Mouse (Mus musculus) adrenal gland, postnatal 4 days (tissue): Measurements from ENCODE around the gene Odf3. TPM values are rescaled to one million over a fixed set of nuclear protein-coding genes. Genes with fewer than 3 reads are reported as not detected.
A peak's percentile ranks its signal among the peaks of the same experiment; 100 is the strongest.

Experiments
- DNase-seq, 2 experiments: peaks; one replicate each; pipeline ENCODE4 v3.0.0; 2021 to 2022; ENCODE audit warnings: low spot score in 2 of 2, mixed read lengths in 2 of 2
- long read RNA-seq, 2 experiments: library from polyadenylated mRNA; stranded (forward); transcript quantifications; one replicate each; pipeline ENCODE4 v2.0.0; 2021
- total RNA-seq, 2 experiments: library from RNA; stranded (reverse); gene quantifications; 2 replicates each; pipeline ENCODE4 v1.2.3; 2021

The Odf3 gene
- under 1 TPM; 0.40 to 0.76 TPM for total RNA-seq
- long read RNA-seq, experiment 1, partial matches to known transcripts, result 0 of 1 reads
- long read RNA-seq, experiment 1, other reads (novel, unspliced or antisense), result 1 of 1 reads
- long read RNA-seq, experiment 2, result 0 reads

DNA sequence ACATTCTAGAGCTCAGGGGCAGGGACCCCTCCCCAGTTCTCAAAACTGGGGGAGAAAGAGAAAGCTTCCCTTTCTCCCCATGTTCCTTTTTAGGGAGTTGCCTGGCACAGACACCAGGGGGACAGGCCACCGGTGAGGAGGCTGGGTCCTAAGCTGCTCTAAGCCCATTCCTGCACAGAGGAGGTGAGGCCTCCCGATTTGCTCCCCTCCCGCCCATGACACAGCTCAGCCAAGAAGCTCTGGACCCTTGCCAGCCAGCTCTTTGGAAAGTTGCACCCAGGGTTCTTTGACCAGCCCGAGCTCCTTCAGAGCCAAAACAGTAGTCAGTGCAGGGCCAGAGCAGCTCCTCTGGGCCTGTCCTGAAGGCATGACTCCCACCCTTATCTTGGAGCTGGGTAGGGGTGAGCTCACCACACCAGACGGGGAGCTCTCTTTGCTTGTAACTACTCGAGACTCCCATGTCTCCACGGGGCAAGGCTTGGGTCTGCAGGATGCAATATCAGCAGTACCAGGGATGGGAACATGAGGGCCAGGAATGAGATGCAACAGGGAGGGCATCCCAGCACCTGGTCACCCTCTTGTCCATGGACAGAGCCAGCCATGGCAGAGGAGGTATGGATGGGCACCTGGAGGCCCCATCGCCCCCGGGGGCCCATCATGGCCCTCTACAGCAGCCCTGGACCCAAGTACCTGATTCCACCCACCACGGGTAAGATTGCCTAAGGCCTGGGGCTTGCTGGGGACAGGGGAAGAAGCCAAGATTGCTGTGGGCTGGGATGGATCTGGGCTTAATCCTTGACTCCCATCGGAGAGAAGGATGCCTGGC lies at the start of gene Odf3:
Gene Odf3 (plus strand): TSS at position 51 of the 826 bp plus-strand sequence.
- DNase-seq, result peak in 1 of 2 experiments; percentile 62

DNA sequence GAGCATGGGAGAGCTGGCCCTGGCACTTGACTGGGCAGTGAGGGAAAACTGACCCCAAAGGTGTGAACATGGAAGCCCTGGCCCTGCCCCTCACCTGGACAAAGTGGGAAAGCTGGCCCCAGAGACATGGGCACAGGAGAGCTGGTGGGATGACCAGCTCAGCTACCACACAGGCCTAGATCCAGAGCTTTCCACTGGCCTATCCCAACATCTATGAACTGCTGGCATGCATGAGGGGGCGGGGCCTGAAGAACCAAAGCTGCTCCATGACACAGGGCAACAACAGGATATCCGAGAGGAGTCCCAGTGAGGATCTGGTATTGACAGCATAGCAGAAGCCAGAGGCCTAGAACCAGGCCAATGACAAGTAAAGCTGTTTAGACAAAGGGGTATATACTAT lies 49.4 kb upstream of the Odf3 start:
- no peak for DNase-seq

DNA sequence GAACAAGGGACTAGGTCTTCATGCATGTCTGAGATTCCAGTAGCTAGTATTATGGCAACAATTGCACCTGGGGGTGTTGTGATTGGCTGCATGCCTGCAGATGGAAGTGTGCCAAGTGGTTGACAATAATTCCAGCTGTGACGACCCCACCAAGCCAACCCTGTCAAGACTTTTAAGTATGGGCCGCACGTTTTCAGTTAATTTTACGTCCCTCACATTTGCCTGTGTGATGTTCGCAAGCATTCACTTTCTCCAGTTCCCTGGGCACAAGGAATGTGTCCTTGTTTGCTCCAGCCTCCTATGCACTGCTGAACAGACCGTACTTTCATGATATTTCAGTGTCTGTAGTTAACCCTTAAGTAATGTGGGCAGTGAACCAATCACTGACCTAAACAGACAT lies 45.0 kb upstream of the Odf3 start:
- DNase-seq, result no peak

DNA sequence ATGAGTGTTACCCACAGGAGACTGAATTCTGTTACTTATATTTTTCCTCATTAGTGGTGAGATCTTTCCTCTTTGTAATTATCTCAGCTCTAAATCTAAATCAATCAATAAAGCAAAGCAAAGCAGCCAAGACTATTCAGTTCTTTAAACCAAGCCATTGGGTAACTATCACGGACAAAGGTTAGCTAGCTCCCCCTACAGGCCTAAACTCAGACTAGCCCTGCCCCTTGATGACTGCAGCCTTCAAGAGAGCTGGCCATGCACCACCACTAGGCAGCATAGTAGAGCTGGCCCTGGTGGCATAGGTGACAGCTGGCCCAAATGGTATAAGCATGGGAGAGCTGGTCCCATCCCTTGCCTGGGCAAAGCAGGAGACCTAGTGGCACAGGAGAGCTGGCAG lies 41.9 kb upstream of the Odf3 start:
- peak in 1 of 2 experiments; percentile 22 for DNase-seq

DNA sequence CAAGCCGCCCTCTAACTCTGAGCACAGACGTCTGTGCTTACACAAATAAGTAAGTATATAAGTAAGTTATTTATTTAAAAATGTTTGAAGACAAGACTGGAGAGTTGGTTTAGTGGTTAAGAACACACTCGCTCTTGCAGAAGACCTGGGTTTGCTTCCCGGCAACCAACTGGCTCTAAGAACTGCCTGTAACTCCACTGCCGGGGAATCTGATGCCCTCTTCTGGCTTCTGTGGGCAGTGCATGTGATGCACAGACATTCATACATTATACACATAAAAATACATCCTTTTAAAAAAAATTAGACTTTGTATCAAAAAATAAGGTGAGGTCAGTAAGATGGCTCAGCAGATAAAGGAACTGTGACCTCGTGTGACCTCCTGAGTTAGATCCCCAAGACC lies 37.1 kb upstream of the Odf3 start:
- no peak for DNase-seq

DNA sequence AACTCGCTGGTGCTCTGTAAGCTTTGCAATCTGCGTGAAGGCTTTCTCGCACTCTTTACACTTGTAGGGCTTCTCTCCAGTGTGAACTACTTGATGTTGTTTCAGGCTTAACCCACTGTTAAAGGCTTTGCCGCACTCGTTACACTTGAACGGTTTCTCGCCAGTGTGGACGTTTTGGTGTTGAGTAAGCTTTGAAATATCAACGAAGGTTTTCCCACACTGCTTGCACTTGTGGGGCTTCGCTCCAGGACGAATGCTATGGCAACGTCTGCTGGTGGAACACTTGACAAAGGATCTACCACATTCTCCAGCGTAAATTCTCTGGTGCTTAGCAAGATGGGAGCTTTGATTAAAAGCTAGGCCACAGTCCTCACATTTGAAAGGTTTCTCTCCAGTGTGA lies 35.9 kb upstream of the Odf3 start:
- DNase-seq, result no peak

DNA sequence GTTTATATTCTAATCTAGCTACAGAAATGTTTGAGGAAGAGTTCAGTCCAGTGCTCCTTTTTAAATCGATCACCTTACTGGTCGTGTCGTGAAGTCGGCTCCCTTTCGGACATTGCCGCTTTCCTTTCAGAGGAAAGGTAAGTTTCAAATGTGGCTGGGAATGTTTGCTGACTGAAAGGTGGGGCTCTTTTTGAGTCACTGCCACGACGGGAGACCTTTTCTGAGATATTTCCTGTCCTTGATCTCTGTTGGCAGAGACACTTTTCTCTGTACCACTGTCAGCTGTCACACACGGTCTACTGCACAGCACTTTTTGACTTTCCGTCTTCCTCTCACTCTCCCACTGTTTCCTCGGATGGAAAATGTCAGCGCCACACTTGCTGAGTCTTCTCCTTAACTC lies 34.8 kb upstream of the Odf3 start:
- DNase-seq, result no peak

DNA sequence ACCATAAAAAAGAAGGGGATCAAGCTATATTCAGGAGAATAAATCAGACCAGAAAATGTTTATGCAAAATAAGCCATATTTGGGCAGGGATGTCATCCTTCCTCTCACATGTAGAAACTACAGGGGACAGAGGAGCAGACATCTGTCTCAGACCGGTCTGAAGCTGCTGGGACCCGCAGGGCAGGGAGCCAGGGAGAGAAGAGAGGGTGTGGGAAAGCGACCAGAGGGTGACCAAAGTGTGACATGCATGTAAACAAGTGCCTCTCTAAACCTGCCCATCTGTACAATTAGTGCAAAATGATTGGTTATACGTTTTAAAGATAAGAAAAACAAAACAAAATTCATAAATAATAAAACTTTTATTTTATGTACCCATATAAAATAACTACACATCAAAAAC lies 27.4 kb upstream of the Odf3 start:
- DNase-seq, result no peak

DNA sequence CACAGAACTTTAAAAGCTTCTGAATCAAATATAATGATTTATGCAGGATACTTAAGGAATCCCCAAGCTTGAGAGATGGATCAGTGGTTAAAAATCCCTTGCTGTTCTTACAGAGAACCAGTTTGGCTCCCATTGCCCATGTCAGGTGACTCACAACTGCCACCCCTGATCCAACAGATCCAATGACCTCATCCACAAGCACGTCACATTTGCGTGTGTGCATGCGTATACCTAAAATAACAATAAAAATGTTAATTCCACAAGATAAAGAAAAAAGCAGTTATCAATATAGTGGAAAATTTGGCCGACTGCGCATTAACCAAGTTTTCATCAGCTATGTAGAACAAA lies 26.3 kb upstream of the Odf3 start:
- DNase-seq, result no peak

DNA sequence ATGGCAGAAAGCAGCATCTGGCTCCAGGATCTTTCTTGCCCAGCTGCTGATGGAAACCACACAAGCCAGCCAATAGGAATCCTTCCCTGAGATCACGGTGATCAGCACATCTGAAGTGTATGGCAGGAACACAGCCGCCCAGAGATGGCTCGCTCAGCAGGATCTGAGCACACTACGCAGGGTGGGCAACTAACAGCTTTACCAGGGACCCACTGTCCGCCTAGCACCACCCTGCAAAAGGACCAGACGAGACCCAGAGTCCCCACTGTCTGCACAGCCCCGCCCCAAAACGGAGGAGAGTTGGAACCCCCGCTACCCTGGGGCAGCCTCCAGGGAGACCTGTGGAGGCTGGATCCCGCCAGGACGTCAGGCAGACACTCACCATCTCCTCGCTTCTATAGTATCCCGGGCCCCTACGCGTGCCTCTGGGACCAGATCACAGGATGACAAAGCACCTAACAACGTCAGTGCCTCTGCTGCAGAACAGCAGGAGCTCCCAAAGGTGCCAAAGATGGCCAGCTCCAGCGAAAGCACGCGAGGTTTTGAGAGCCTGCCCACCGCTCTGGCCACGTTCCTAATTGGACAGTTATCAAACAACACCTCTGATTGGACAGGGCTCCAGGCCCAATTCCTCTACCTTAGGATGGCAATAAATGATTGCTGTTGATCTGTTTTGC lies 25.8 kb upstream of the Odf3 start, which contains the start of gene Zfp941:
Gene Zfp941 (minus strand): TSS at position 526 of the 677 bp plus-strand sequence.
- no peak for DNase-seq

DNA sequence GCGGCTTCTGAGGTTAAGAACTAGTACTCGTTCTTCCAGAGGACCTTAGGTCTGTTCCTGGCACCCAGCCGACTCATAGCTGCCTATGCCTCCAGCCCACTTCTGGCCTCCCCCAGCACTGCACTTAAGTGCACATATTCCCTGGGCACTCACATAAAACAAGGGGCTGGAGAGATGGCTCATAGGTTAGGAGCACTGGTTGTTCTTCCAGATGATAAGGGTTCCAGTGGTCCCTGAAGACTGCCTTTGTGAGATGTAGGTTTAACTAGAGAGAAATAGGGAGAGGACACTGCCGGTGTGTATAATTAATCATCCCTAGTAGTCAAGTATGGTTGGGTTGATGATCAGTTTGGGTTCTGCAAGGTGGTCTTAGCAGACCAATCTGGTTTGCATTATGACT lies 24.9 kb upstream of the Odf3 start:
- no peak for DNase-seq

DNA sequence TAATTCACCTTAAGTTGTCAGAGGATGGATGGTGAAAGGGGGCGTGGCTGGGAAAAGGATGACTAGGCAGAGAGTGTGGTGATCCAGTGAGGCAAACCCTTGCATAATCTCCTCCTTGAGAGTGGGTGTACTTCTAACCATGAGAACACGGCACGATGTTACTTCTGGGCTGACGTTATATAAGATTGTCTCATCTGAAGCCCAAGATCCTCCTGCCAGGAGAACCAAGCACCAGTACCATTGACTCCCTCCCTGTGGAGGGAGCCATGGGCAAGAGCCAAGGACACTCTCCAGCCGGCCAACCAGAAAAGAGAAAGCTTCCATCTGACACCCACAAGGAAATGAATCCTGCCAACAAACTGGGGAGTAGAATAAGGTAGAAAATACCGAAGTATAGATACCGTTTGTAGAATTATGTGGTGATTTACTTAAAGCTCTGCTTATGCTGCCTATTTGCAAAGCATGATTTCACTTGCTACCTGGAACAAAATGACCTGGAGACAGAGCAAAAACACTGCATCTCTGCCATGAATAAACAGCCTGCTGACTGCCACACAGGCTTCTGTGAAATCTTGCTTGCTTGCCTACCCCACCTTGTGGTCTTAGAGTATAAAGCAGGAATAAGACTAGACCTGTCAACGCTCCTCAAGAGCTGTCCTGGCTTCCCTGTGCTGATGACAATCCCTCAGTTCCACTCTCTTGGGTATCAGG lies 19.3 kb upstream of the Odf3 start:
- DNase-seq, result no peak

DNA sequence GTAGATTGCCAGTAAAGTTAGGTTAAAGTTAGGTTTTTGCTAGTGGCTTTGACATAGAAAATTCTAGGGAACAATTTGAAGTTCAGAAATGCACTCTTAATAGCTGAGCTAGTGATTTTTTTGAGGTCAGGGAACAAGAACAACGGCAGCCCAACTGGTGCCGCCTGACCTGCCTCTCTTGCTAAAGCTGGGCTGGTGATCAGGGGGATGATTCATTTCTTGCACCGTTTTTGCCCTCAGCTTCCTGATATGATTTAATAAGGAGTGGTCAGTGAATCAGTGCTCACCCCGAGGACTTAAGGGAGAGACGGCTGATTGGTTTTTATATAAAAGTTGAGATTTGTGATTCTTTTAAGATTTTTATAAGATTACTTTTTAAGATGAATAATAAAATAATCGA lies 16.2 kb upstream of the Odf3 start:
- no peak for DNase-seq

DNA sequence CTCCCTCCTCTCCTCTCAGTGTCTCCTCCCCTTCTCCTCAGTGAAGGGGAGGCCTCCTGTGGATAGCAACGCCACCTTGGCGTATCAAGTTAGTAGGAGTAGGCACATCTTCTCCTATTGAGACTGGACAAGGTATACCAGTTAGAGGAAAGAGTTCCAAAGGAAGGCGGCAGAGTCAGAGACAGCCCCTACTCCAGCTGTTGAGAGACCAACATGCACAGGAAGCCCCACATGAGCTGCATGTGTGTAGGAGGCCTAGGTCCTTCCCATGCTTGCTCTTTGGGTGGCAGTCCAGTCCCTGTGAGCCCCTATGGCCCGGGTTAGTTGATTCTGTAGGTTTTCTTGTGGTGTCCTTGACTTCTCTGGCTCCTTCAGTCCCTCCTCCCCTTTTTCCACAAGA lies 14.3 kb upstream of the Odf3 start:
- DNase-seq, result no peak

DNA sequence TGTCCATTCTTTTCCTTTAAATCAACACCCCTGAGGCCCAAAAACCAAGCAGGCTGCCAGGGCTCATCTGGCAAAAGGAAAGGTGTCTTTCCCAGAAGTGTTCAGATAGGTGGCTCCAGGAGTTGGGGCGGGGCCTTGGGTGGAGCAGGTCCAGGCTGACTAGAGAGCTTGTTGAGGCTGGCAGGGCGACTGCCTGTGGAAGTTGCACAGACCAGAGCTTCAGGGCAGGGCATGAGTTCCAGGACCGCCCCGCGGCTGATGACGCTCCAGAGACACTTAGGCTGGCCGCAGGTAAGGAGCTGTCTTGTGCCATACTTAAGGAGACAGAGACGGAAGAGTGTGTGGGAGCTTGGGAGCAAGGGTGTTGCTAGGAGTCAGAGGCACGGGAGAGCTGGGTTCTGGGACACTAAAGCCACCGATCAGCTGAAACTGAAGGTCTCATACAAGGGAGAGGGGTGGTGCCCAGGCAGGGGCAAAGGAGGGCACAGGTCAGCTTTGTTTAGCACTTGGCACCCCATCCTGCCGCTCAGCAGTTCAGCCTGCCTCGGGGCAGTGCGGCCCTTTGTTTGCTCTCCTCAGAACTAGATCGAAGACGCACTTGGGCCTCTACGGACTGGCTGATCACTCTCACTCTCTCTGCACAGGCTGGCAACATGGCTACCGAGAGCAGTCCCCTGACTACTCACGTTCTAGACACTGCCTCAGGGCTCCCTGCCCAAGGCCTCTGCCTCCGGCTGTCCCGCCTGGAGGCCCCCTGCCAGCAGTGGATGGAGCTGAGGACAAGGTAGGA lies 12.4 kb upstream of the Odf3 start, which contains the start of gene Urah:
Gene Urah (plus strand): TSS at position 51 of the 790 bp plus-strand sequence.
- DNase-seq, result no peak

DNA sequence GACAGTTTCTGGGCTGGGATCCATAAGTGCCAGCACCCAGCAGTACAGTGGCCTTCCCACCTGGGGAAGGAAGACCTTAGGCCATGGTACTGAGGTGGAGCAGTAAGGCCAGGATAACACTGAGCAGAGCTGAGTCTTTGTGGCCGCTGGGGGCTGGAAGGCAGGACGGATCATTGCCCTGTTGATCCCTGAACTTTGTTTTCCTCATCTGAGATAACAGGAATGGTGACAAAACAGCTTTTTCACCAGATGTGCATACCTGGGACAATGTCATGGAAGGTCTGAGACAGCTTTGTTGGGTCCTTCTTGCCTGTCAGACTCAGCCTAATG lies 11.9 kb upstream of the Odf3 start:
- DNase-seq, result no peak

DNA sequence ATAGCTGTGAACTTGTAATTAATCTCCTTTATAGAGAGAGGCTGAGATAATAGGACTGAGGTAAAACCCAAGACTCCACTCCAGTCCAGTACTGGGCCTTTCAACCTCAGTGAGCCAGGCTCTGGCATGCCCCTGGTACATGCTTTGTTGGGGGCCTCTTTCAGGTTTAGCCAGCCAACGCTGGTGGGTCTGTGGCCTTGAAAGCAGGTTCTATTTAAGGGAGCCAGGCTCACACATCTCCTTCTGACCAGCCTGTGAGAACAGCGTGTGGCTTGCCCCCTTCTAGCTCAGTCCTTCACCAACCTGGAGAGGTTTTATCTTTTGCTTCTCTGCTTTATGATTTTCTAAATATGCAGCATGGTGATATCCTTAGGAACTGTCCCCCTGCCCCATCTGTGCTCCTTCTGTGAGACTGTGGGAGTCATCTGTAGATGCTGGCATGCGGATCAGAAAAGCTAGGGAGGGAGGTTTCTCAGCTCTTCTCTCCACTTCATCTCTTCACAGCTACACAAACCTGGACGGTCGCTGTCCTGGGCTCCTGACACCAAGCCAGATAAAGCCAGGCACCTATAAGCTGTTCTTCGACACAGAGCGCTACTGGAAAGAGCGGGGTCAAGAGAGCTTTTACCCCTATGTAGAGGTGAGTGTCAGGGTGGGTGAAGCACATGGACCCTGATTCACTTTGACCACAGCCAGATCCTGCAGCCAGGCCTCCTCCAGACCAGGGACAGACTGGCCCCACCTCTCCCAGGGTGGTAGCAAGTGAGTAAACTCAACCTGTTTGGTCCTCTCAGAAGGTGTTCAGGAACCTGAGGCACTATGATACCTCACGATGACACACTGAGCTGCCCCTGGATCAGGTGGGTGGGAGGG lies 11.1 kb upstream of the Odf3 start:
- no peak for DNase-seq

DNA sequence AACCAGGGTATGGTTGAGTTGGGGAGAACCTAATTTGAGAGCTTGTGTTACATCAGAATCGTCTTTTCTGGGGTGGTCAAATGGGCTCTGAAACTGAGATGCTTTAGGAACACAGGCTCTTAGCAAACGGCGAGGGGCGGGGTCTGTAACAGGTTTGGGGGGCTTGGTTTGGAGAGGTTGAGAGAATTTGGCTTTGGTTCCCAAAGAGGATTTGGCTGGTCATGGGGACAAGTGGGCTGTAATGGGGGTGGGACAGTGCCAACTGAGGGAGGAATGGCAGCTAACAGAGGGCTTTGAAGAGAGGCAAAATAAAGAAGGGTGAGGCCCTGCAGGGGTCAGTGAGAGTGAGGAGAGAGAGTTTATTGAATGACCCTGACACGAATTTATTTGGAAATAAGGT lies 8.0 kb upstream of the Odf3 start:
- no peak for DNase-seq

DNA sequence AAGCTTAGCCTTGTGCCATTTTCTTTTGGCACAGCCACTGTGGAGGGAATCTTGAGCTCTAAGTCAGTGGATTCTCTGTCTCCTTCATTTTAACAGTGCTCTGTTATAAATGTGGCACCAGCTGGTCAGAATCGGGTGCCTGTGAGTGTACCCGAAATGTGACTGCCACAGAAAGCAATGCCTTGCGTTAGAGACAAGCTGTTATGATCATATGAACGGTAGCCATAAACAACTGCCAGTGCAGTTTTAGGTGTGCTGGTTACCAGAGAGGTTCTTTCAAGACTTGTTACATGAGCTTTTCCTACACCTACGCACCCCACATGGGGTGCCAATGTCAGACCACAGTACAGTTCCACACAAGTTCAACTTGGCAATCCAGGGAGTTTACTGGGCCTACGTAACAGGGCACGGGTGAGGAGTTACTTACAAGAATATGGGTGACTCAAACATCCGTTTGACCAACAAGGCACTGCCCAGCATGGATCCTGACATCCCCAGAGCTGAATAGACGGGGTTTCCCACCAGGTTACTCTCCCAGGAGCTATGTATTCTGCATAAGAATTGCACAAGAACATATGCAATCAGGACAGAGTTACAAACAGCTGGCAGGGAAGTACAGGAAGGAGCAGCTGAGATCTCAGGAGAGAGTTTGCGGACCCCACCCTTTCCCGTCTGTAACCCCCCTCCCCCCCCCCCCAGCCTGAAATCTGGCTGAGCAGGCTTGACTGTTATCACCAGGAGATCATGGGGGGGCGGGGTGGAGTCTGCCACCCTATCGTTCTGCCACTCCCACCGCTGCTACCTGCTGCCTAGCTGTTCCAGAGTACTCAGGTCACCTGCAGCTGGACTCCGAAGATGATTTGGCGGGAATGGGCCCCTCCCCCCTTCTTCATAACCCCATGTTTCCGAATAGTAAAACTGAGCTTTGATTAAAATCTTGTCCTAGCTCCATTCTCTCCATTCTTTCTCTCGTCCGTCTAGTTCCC lies 6.6 kb upstream of the Odf3 start:
- DNase-seq, result no peak
